Comparison of ENCODE assay signal across 8 mouse cellular contexts in genomic region chr14:72982981-72983436, GRCm38 (mm10).
DNase-seq lines count a peak whose midpoint lies in the region; ATAC-seq lines count a peak whose summit lies in the region.

No protein-coding gene starts in this region.

- peak overlapping the region; percentile 26; the same call in 1 of the 2 replicates for H3K4me3 ChIP-seq in hindbrain, embryonic 10.5 days
- H3K4me3 ChIP-seq in midbrain, embryonic 12.5 days, result no peak overlapping the region

- WGBS in hindbrain, embryonic 10.5 days, result 75% methylated on average over 12 of the region's 12 CpGs
- 70% methylated on average over 12 of the region's 12 CpGs for WGBS in midbrain, embryonic 12.5 days

- DNase-seq in frontal cortex, postnatal 10 days (ENCODE audit: low spot score in 2 of 2), result no peak
- peak; percentile 44 for DNase-seq in right cerebral cortex, adult 18-20 months
- no peak for DNase-seq in right cerebral cortex, postnatal 36 days (ENCODE audit: low spot score in 2 of 2)
- DNase-seq in hindbrain, embryonic 10.5 days (ENCODE audit: low spot score), result no peak
- no peak for DNase-seq in spleen, postnatal 14 days (ENCODE audit: low spot score in 2 of 2)
- no peak for DNase-seq in spleen, adult 12 weeks (ENCODE audit: low spot score)

- H3K27me3 ChIP-seq in hindbrain, embryonic 10.5 days (ENCODE audit: insufficient read depth, poor library complexity, severe bottlenecking), result no peaks in the 10 kb centered on the region
- no peaks in the 10 kb centered on the region for H3K27me3 ChIP-seq in midbrain, embryonic 12.5 days

- H3K27ac ChIP-seq in hindbrain, embryonic 10.5 days, result no peak overlapping the region; the same call in 1 of the 2 replicates
- H3K27ac ChIP-seq in midbrain, embryonic 12.5 days (replicated peaks), result no peak overlapping the region

- H3K4me2 ChIP-seq in midbrain, embryonic 12.5 days (replicated peaks), result peak overlapping the region; percentile 42

- peak; percentile 78 for ATAC-seq in frontal cortex, adult (ENCODE audit: low TSS enrichment)
- peak; percentile 55; the same call in 1 of the 2 replicates for ATAC-seq in midbrain, embryonic 12.5 days (ENCODE audit: low FRiP score, low read depth)

- no peaks in the 10 kb centered on the region for H3K9me3 ChIP-seq in hindbrain, embryonic 10.5 days
- H3K9me3 ChIP-seq in midbrain, embryonic 12.5 days, result no peaks in the 10 kb centered on the region

- no peaks in the 10 kb centered on the region for H3K36me3 ChIP-seq in hindbrain, embryonic 10.5 days
- H3K36me3 ChIP-seq in midbrain, embryonic 12.5 days, result no peaks in the 10 kb centered on the region

- peaks cover 4% of the 10 kb centered on the region; the same call in 1 of the 2 replicates for H3K4me1 ChIP-seq in hindbrain, embryonic 10.5 days (replicated peaks)
- H3K4me1 ChIP-seq in midbrain, embryonic 12.5 days, result peaks cover 6% of the 10 kb centered on the region; the same call in 1 of the 2 replicates

- no peak overlapping the region for H3K9ac ChIP-seq in midbrain, embryonic 12.5 days (replicated peaks)
